Mouse (Mus musculus): ENCODE results near the gene Gsc. TPM values are rescaled to one million over a fixed set of nuclear protein-coding genes. Genes with fewer than 3 reads are reported as not detected.

Gsc gene
- polyA plus RNA-seq, 1 experiment from 2014 or later, result 0.54 TPM

GRCm38 (mm10) chr12:104477066-104477465 lies 3.9 kb upstream of the Gsc start:
- no peak for ATAC-seq (ENCODE audit: insufficient read depth, low FRiP score, low TSS enrichment)
- H3K4me1 ChIP-seq (ENCODE audit: control insufficient read depth, insufficient read depth, low read length), result 0 out of 2 replicates have a peak, but pooled peaks cover 10% of the 10 kb centered on the region
- no peak overlapping the region for H3K9ac ChIP-seq (ENCODE audit: low read length)
- no peak overlapping the region for H3K4me3 ChIP-seq (ENCODE audit: low read depth, low read length)
- H3K4me2 ChIP-seq (ENCODE audit: low read depth), result no peak overlapping the region
- H3K27ac ChIP-seq (ENCODE audit: low read depth, low read length), result no peak overlapping the region
- DNase-seq (ENCODE audit: low spot score), result no peak
- H3K36me3 ChIP-seq (ENCODE audit: control insufficient read depth, insufficient read depth, low read length), result no peaks in the 10 kb centered on the region
- H3K9me3 ChIP-seq (ENCODE audit: control insufficient read depth, low read length), result no peaks in the 10 kb centered on the region
- under 1% methylated on average over 12 of the region's 12 CpGs for WGBS
- peaks cover 69% of the 10 kb centered on the region for H3K27me3 ChIP-seq (ENCODE audit: control insufficient read depth, insufficient read depth, low read length)

GRCm38 (mm10) chr12:104475946-104476345 lies 2.8 kb upstream of the Gsc start:
- no peak overlapping the region for H3K4me2 ChIP-seq (ENCODE audit: low read depth)
- under 1% methylated on average over 21 of the region's 21 CpGs for WGBS
- peaks cover 76% of the 10 kb centered on the region for H3K27me3 ChIP-seq (ENCODE audit: control insufficient read depth, insufficient read depth, low read length)
- H3K4me1 ChIP-seq (ENCODE audit: control insufficient read depth, insufficient read depth, low read length), result peaks cover 17% of the 10 kb centered on the region
- H3K4me3 ChIP-seq (ENCODE audit: low read depth, low read length), result no peak overlapping the region
- H3K36me3 ChIP-seq (ENCODE audit: control insufficient read depth, insufficient read depth, low read length), result no peaks in the 10 kb centered on the region
- DNase-seq (ENCODE audit: low spot score) (peak; percentile 67), ATAC-seq (ENCODE audit: insufficient read depth, low FRiP score, low TSS enrichment) (no peak)
- no peaks in the 10 kb centered on the region for H3K9me3 ChIP-seq (ENCODE audit: control insufficient read depth, low read length)
- no peak overlapping the region for H3K9ac ChIP-seq (ENCODE audit: low read length)
- H3K27ac ChIP-seq (ENCODE audit: low read depth, low read length), result no peak overlapping the region

- Histone ChIP-seq H3K27ac (ENCODE audit: low read depth, low read length) (no peak overlapping the region), H3K9me3 (ENCODE audit: control insufficient read depth, low read length) (no peaks in the 10 kb centered on the region), H3K4me1 (ENCODE audit: control insufficient read depth, insufficient read depth, low read length) (peaks cover 17% of the 10 kb centered on the region), H3K4me3 (ENCODE audit: low read depth, low read length) (no peak overlapping the region), H3K36me3 (ENCODE audit: control insufficient read depth, insufficient read depth, low read length) (no peaks in the 10 kb centered on the region), H3K27me3 (ENCODE audit: control insufficient read depth, insufficient read depth, low read length) (peaks cover 82% of the 10 kb centered on the region), H3K9ac (ENCODE audit: low read length) (no peak overlapping the region), H3K4me2 (ENCODE audit: low read depth) (no peak overlapping the region)
- DNase-seq (ENCODE audit: low spot score), result peak; percentile 48
- no peak for ATAC-seq (ENCODE audit: insufficient read depth, low FRiP score, low TSS enrichment)
- 2% methylated on average over 22 of the region's 22 CpGs for WGBS
Observed at GRCm38 (mm10) chr12:104474881-104475740, 2.0 kb upstream of the Gsc start.

GRCm38 (mm10) chr12:104474191-104474871 lies 1.2 kb upstream of the Gsc start:
- Histone ChIP-seq H3K36me3 (ENCODE audit: control insufficient read depth, insufficient read depth, low read length) (no peaks in the 10 kb centered on the region), H3K27ac (ENCODE audit: low read depth, low read length) (no peak overlapping the region), H3K9me3 (ENCODE audit: control insufficient read depth, low read length) (no peaks in the 10 kb centered on the region), H3K9ac (ENCODE audit: low read length) (no peak overlapping the region), H3K27me3 (ENCODE audit: control insufficient read depth, insufficient read depth, low read length) (peaks cover 87% of the 10 kb centered on the region), H3K4me3 (ENCODE audit: low read depth, low read length) (no peak overlapping the region), H3K4me2 (ENCODE audit: low read depth) (peak overlapping the region; percentile 3; the same call in 1 of the 2 replicates), H3K4me1 (ENCODE audit: control insufficient read depth, insufficient read depth, low read length) (peaks cover 17% of the 10 kb centered on the region)
- ATAC-seq (ENCODE audit: insufficient read depth, low FRiP score, low TSS enrichment) (no peak), DNase-seq (ENCODE audit: low spot score) (peak; percentile 58)
- under 1% methylated on average over 42 of the region's 42 CpGs for WGBS

- ATAC-seq (ENCODE audit: insufficient read depth, low FRiP score, low TSS enrichment), result no peak
- H3K4me3 ChIP-seq (ENCODE audit: low read depth, low read length), result peak overlapping the region; percentile 45
- WGBS, result 0% methylated on average over 18 of the region's 18 CpGs
- no peaks in the 10 kb centered on the region for H3K9me3 ChIP-seq (ENCODE audit: control insufficient read depth, low read length)
- H3K9ac ChIP-seq (ENCODE audit: low read length), result no peak overlapping the region
- no peak overlapping the region for H3K27ac ChIP-seq (ENCODE audit: low read depth, low read length)
- peak overlapping the region; percentile 83 for H3K4me2 ChIP-seq (ENCODE audit: low read depth)
- H3K4me1 ChIP-seq (ENCODE audit: control insufficient read depth, insufficient read depth, low read length), result peaks cover 17% of the 10 kb centered on the region
- DNase-seq (ENCODE audit: low spot score), result no peak
- H3K36me3 ChIP-seq (ENCODE audit: control insufficient read depth, insufficient read depth, low read length), result no peaks in the 10 kb centered on the region
- peaks cover 90% of the 10 kb centered on the region for H3K27me3 ChIP-seq (ENCODE audit: control insufficient read depth, insufficient read depth, low read length)
Observed at GRCm38 (mm10) chr12:104473492-104473891, 362 bp upstream of the Gsc start.

- 2% methylated on average over 22 of the region's 25 CpGs for WGBS
- Histone ChIP-seq H3K4me2 (ENCODE audit: low read depth) (peak overlapping the region; percentile 6; the same call in 1 of the 2 replicates), H3K36me3 (ENCODE audit: control insufficient read depth, insufficient read depth, low read length) (no peaks in the 10 kb centered on the region), H3K4me1 (ENCODE audit: control insufficient read depth, insufficient read depth, low read length) (peaks cover 17% of the 10 kb centered on the region), H3K27me3 (ENCODE audit: control insufficient read depth, insufficient read depth, low read length) (peaks cover 83% of the 10 kb centered on the region), H3K9ac (ENCODE audit: low read length) (no peak overlapping the region), H3K4me3 (ENCODE audit: low read depth, low read length) (peak overlapping the region; percentile 45), H3K9me3 (ENCODE audit: control insufficient read depth, low read length) (no peaks in the 10 kb centered on the region), H3K27ac (ENCODE audit: low read depth, low read length) (no peak overlapping the region)
- DNase-seq (ENCODE audit: low spot score) (no peak), ATAC-seq (ENCODE audit: insufficient read depth, low FRiP score, low TSS enrichment) (no peak)
Observed at GRCm38 (mm10) chr12:104472218-104472525, 958 bp downstream of the Gsc start.

GRCm38 (mm10) chr12:104471351-104472217 lies 1.5 kb downstream of the Gsc start:
- Histone ChIP-seq H3K9me3 (ENCODE audit: control insufficient read depth, low read length) (no peaks in the 10 kb centered on the region), H3K36me3 (ENCODE audit: control insufficient read depth, insufficient read depth, low read length) (no peaks in the 10 kb centered on the region), H3K9ac (ENCODE audit: low read length) (no peak overlapping the region), H3K4me3 (ENCODE audit: low read depth, low read length) (0 out of 2 replicates have a peak overlapping the region, but pooled peaks have one; percentile 15), H3K4me2 (ENCODE audit: low read depth) (peak overlapping the region; percentile 6; the same call in 1 of the 2 replicates), H3K27ac (ENCODE audit: low read depth, low read length) (no peak overlapping the region), H3K27me3 (ENCODE audit: control insufficient read depth, insufficient read depth, low read length) (peaks cover 80% of the 10 kb centered on the region), H3K4me1 (ENCODE audit: control insufficient read depth, insufficient read depth, low read length) (peaks cover 17% of the 10 kb centered on the region)
- under 1% methylated on average over 57 of the region's 57 CpGs for WGBS
- DNase-seq (ENCODE audit: low spot score) (peak; percentile 65), ATAC-seq (ENCODE audit: insufficient read depth, low FRiP score, low TSS enrichment) (no peak)

- Histone ChIP-seq H3K9ac (ENCODE audit: low read length) (no peak overlapping the region), H3K36me3 (ENCODE audit: control insufficient read depth, insufficient read depth, low read length) (no peaks in the 10 kb centered on the region), H3K4me1 (ENCODE audit: control insufficient read depth, insufficient read depth, low read length) (peaks cover 10% of the 10 kb centered on the region), H3K27ac (ENCODE audit: low read depth, low read length) (no peak overlapping the region), H3K4me2 (ENCODE audit: low read depth) (no peak overlapping the region), H3K27me3 (ENCODE audit: control insufficient read depth, insufficient read depth, low read length) (peaks cover 73% of the 10 kb centered on the region), H3K4me3 (ENCODE audit: low read depth, low read length) (no peak overlapping the region), H3K9me3 (ENCODE audit: control insufficient read depth, low read length) (no peaks in the 10 kb centered on the region)
- DNase-seq (ENCODE audit: low spot score), result no peak
- WGBS, result 3% methylated on average over 6 of the region's 6 CpGs
- ATAC-seq (ENCODE audit: insufficient read depth, low FRiP score, low TSS enrichment), result no peak
Observed at GRCm38 (mm10) chr12:104470646-104471045, 2.5 kb downstream of the Gsc start.

All from neural tube, embryonic 11.5 days (tissue).